Mouse (Mus musculus): Measurements from ENCODE around the gene Flad1. TPM values are rescaled to one million over a fixed set of nuclear protein-coding genes. Genes with fewer than 3 reads are reported as not detected.

Gene Flad1
- total and polyA plus RNA-seq, 2 experiments: 29.0 to 67.3 TPM

GRCm38 (mm10) chr3:89419981-89420380, 8.3 kb upstream of the Flad1 start:
- H3K36me3 ChIP-seq (ENCODE audit: control insufficient read depth, insufficient read depth, low read length): peaks cover 9% of the 10 kb centered on the region
- peaks cover 8% of the 10 kb centered on the region; the same call in 1 of the 2 replicates for H3K79me2 ChIP-seq (ENCODE audit: control insufficient read depth, insufficient read depth, low read length)
- peak overlapping the region; percentile 99 for H3K27ac ChIP-seq (replicated peaks; ENCODE audit: insufficient read depth, low read depth, low read length)
- H3K4me3 ChIP-seq (ENCODE audit: insufficient read depth, low read depth, low read length): peak overlapping the region; percentile 55
- WGBS: 6% methylated on average over 3 of the region's 3 CpGs
- H3K27me3 ChIP-seq (ENCODE audit: control insufficient read depth, insufficient read depth, low read length): no peaks in the 10 kb centered on the region
- TF ChIP-seq POLR2A (IDR thresholded peaks at IDR 0.05; ENCODE audit: extremely low read depth, insufficient read depth, low read length): no peak
- no peak for TF ChIP-seq CTCF (IDR thresholded peaks at IDR 0.05; ENCODE audit: low read depth, low read length)
- peaks cover 11% of the 10 kb centered on the region for H3K4me1 ChIP-seq (ENCODE audit: control insufficient read depth, insufficient read depth, low read length)
- H3K9ac ChIP-seq (ENCODE audit: low read depth, low read length): peak overlapping the region; percentile 72
- no peak for DNase-seq (ENCODE audit: extremely low read depth, low read depth, low spot score)

GRCm38 (mm10) chr3:89419571-89419970, 7.9 kb upstream of the Flad1 start:
- Histone ChIP-seq H3K79me2 (ENCODE audit: control insufficient read depth, insufficient read depth, low read length) (peaks cover 8% of the 10 kb centered on the region; the same call in 1 of the 2 replicates), H3K4me3 (ENCODE audit: insufficient read depth, low read depth, low read length) (peak overlapping the region; percentile 73), H3K36me3 (ENCODE audit: control insufficient read depth, insufficient read depth, low read length) (peaks cover 7% of the 10 kb centered on the region), H3K27ac (replicated peaks; ENCODE audit: insufficient read depth, low read depth, low read length) (peak overlapping the region; percentile 99), H3K4me1 (ENCODE audit: control insufficient read depth, insufficient read depth, low read length) (peaks cover 11% of the 10 kb centered on the region), H3K27me3 (ENCODE audit: control insufficient read depth, insufficient read depth, low read length) (no peaks in the 10 kb centered on the region), H3K9ac (ENCODE audit: low read depth, low read length) (peak overlapping the region; percentile 81)
- peak; percentile 51; the same call in 1 of the 2 replicates for TF ChIP-seq POLR2A (IDR thresholded peaks at IDR 0.05; ENCODE audit: extremely low read depth, insufficient read depth, low read length)
- no peak for TF ChIP-seq CTCF (IDR thresholded peaks at IDR 0.05; ENCODE audit: low read depth, low read length)
- DNase-seq (ENCODE audit: extremely low read depth, low read depth, low spot score): peak; percentile 82
- WGBS: 3% methylated on average over 9 of the region's 9 CpGs

- Histone ChIP-seq H3K79me2 (ENCODE audit: control insufficient read depth, insufficient read depth, low read length) (peaks cover 8% of the 10 kb centered on the region; the same call in 1 of the 2 replicates), H3K27ac (replicated peaks; ENCODE audit: insufficient read depth, low read depth, low read length) (peak overlapping the region; percentile 99), H3K4me3 (ENCODE audit: insufficient read depth, low read depth, low read length) (peak overlapping the region; percentile 73), H3K36me3 (ENCODE audit: control insufficient read depth, insufficient read depth, low read length) (peaks cover 4% of the 10 kb centered on the region), H3K9ac (ENCODE audit: low read depth, low read length) (peak overlapping the region; percentile 81), H3K4me1 (ENCODE audit: control insufficient read depth, insufficient read depth, low read length) (peaks cover 11% of the 10 kb centered on the region), H3K27me3 (ENCODE audit: control insufficient read depth, insufficient read depth, low read length) (no peaks in the 10 kb centered on the region)
- WGBS: under 1% methylated on average over 16 of the region's 16 CpGs
- TF ChIP-seq CTCF (IDR thresholded peaks at IDR 0.05; ENCODE audit: low read depth, low read length) (no peak), POLR2A (IDR thresholded peaks at IDR 0.05; ENCODE audit: extremely low read depth, insufficient read depth, low read length) (peak; percentile 60; the same call in 1 of the 2 replicates)
- DNase-seq (ENCODE audit: extremely low read depth, low read depth, low spot score): peak; percentile 90
Measured at GRCm38 (mm10) chr3:89418861-89419250, 7.2 kb upstream of the Flad1 start.

GRCm38 (mm10) chr3:89418170-89418860, 6.6 kb upstream of the Flad1 start, which contains the start of the genes Cks1b and Shc1:
TSS of gene Cks1b (minus strand) at chr3:89418383.
TSS of gene Shc1 (plus strand) at chr3:89418443.
- H3K9ac ChIP-seq (ENCODE audit: low read depth, low read length): peak within 1 kb of the TSS; percentile 81
- peaks cover 8% of the 10 kb centered on the region; the same call in 1 of the 2 replicates for H3K79me2 ChIP-seq (ENCODE audit: control insufficient read depth, insufficient read depth, low read length)
- peak; percentile 100 for DNase-seq (ENCODE audit: extremely low read depth, low read depth, low spot score)
- under 1% methylated on average over 39 of the region's 39 CpGs for WGBS
- peaks cover 11% of the 10 kb centered on the region for H3K4me1 ChIP-seq (ENCODE audit: control insufficient read depth, insufficient read depth, low read length)
- TF ChIP-seq POLR2A (IDR thresholded peaks at IDR 0.05; ENCODE audit: extremely low read depth, insufficient read depth, low read length): 0 out of 2 replicates have a peak, but pooled peaks have one; percentile 33
- no peak for TF ChIP-seq CTCF (IDR thresholded peaks at IDR 0.05; ENCODE audit: low read depth, low read length)
- no peaks in the 10 kb centered on the region for H3K27me3 ChIP-seq (ENCODE audit: control insufficient read depth, insufficient read depth, low read length)
- H3K4me3 ChIP-seq (ENCODE audit: insufficient read depth, low read depth, low read length): peak within 1 kb of the TSS; percentile 73
- H3K27ac ChIP-seq (replicated peaks; ENCODE audit: insufficient read depth, low read depth, low read length): peak within 1 kb of the TSS; percentile 99
- H3K36me3 ChIP-seq (ENCODE audit: control insufficient read depth, insufficient read depth, low read length): peaks cover 4% of the 10 kb centered on the region

- peak overlapping the region; percentile 69 for H3K4me3 ChIP-seq (ENCODE audit: insufficient read depth, low read depth, low read length)
- 1% methylated on average over 20 of the region's 20 CpGs for WGBS
- peaks cover 4% of the 10 kb centered on the region for H3K36me3 ChIP-seq (ENCODE audit: control insufficient read depth, insufficient read depth, low read length)
- peaks cover 8% of the 10 kb centered on the region; the same call in 1 of the 2 replicates for H3K79me2 ChIP-seq (ENCODE audit: control insufficient read depth, insufficient read depth, low read length)
- peak; percentile 29 for DNase-seq (ENCODE audit: extremely low read depth, low read depth, low spot score)
- H3K9ac ChIP-seq (ENCODE audit: low read depth, low read length): peak overlapping the region; percentile 35; the same call in 1 of the 2 replicates
- H3K27ac ChIP-seq (replicated peaks; ENCODE audit: insufficient read depth, low read depth, low read length): no peak overlapping the region
- no peak for TF ChIP-seq CTCF (IDR thresholded peaks at IDR 0.05; ENCODE audit: low read depth, low read length)
- no peak for TF ChIP-seq POLR2A (IDR thresholded peaks at IDR 0.05; ENCODE audit: extremely low read depth, insufficient read depth, low read length)
- H3K4me1 ChIP-seq (ENCODE audit: control insufficient read depth, insufficient read depth, low read length): peaks cover 11% of the 10 kb centered on the region
- no peaks in the 10 kb centered on the region for H3K27me3 ChIP-seq (ENCODE audit: control insufficient read depth, insufficient read depth, low read length)
Measured at GRCm38 (mm10) chr3:89417840-89418169, 6.1 kb upstream of the Flad1 start.

- Histone ChIP-seq H3K27me3 (ENCODE audit: control insufficient read depth, insufficient read depth, low read length) (no peaks in the 10 kb centered on the region), H3K4me1 (ENCODE audit: control insufficient read depth, insufficient read depth, low read length) (peaks cover 8% of the 10 kb centered on the region), H3K36me3 (ENCODE audit: control insufficient read depth, insufficient read depth, low read length) (peaks cover 4% of the 10 kb centered on the region), H3K4me3 (ENCODE audit: insufficient read depth, low read depth, low read length) (no peak overlapping the region), H3K27ac (replicated peaks; ENCODE audit: insufficient read depth, low read depth, low read length) (no peak overlapping the region), H3K79me2 (ENCODE audit: control insufficient read depth, insufficient read depth, low read length) (peaks cover 7% of the 10 kb centered on the region; the same call in 1 of the 2 replicates), H3K9ac (ENCODE audit: low read depth, low read length) (peak overlapping the region; percentile 13; the same call in 1 of the 2 replicates)
- no peak for DNase-seq (ENCODE audit: extremely low read depth, low read depth, low spot score)
- no peak for TF ChIP-seq POLR2A (IDR thresholded peaks at IDR 0.05; ENCODE audit: extremely low read depth, insufficient read depth, low read length)
- no peak for TF ChIP-seq CTCF (IDR thresholded peaks at IDR 0.05; ENCODE audit: low read depth, low read length)
- 14% methylated on average over 2 of the region's 2 CpGs for WGBS
Measured at GRCm38 (mm10) chr3:89417131-89417530, 5.5 kb upstream of the Flad1 start.

Measured in liver, adult 2 months (tissue).